Comparison of ENCODE assay signal across 13 mouse cellular contexts in the genomic region with DNA sequence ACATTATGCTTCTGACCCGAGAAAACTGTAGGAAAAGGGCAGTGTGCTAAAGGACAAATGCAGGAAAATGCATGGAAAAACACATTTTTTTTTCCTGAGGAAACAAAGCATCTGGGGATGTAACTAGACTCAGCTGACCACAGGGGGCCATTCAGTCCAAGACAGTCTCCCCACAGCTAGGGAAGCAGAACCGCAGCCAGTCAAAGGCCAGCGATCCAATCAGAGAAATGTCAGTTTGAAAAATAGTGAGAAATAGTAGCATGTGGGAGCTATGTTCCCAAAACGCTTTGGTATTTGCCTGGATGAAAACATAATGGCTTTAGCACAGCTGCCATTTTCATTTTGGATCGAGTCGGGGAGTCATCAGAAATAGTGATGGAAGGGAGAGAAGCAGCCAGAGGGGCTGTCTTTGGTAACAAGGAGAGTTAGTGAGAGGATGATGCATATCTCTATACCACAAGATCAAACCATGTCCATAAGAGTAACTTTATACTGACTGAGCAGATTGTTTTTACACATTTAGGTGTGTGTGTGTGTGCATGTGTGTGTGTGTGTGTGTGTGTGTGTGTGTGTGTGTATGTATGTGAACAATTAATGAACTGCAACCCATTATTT.
DNase-seq lines count a peak whose midpoint lies in the region; ATAC-seq and TF ChIP-seq lines count a peak whose summit lies in the region.
"Had no signal": no experiment of that assay in that cellular context is flagged by ENCODE, and none has a peak within 500 bp of the region (broad histone marks: within the 10 kb centered on the region; RNA-seq: fewer than 3 reads in every experiment).

No protein-coding gene starts in this region.

- peak; percentile 84 for ATAC-seq in hindbrain, embryonic 13.5 days (ENCODE audit: low FRiP score)
- peak; percentile 58; the same call in 1 of the 2 replicates for ATAC-seq in midbrain, embryonic 15.5 days (replicated peaks)
- ATAC-seq in kidney, embryonic 15.5 days (replicated peaks; ENCODE audit: low FRiP score): no peak
- ATAC-seq in activated CD4-positive, CD25-positive, alpha-beta regulatory T cell, adult 4 months: no peak
- ATAC-seq: intestine, embryonic 16.5 days had no signal

- peak; percentile 1 for DNase-seq in 3T3-L1 (ENCODE audit: low read depth, low spot score)
- DNase-seq in Muller cell, postnatal 12 days (ENCODE audit: inconsistent ontology term): peak; percentile 24
- DNase-seq in kidney, adult 2 months: no peak
- no peak for DNase-seq in kidney, postnatal 36 days
- DNase-seq: adrenal gland, postnatal 10 days; lung, postnatal 10 days had no signal

- no peak for TF ChIP-seq POLR2A in kidney, adult 2 months (IDR thresholded peaks at IDR 0.05; ENCODE audit: low read depth, low read length)

- no peak for TF ChIP-seq CTCF in kidney, adult 2 months (conservative IDR thresholded peaks at IDR 0.05; ENCODE audit: insufficient read depth, insufficient read length, low read depth, low read length)

- no peak overlapping the region for H3K4me3 ChIP-seq in hindbrain, embryonic 13.5 days
- H3K4me3 ChIP-seq in midbrain, embryonic 15.5 days: no peak overlapping the region
- H3K4me3 ChIP-seq in kidney, embryonic 15.5 days (replicated peaks): no peak overlapping the region
- H3K4me3 ChIP-seq in kidney, adult 2 months (ENCODE audit: insufficient read depth, low read depth, low read length): no peak overlapping the region
- H3K4me3 ChIP-seq: myocyte had no signal

- 17% methylated on average over 6 of the region's 6 CpGs for WGBS in hindbrain, embryonic 13.5 days
- 20% methylated on average over 6 of the region's 6 CpGs for WGBS in midbrain, embryonic 15.5 days
- WGBS in kidney, embryonic 15.5 days: 66% methylated on average over 6 of the region's 6 CpGs
- WGBS in kidney, adult 2 months: 61% methylated on average over 6 of the region's 6 CpGs

- H3K27me3 ChIP-seq in hindbrain, embryonic 13.5 days: no peaks in the 10 kb centered on the region
- no peaks in the 10 kb centered on the region for H3K27me3 ChIP-seq in midbrain, embryonic 15.5 days (replicated peaks)
- no peaks in the 10 kb centered on the region for H3K27me3 ChIP-seq in kidney, embryonic 15.5 days
- no peaks in the 10 kb centered on the region for H3K27me3 ChIP-seq in kidney, adult 2 months (replicated peaks; ENCODE audit: control insufficient read depth, insufficient read depth, low read length)

- H3K4me1 ChIP-seq in hindbrain, embryonic 13.5 days (replicated peaks): peaks cover 5% of the 10 kb centered on the region
- H3K4me1 ChIP-seq in midbrain, embryonic 15.5 days: peaks cover 4% of the 10 kb centered on the region
- H3K4me1 ChIP-seq in kidney, embryonic 15.5 days: no peaks in the 10 kb centered on the region
- H3K4me1 ChIP-seq in kidney, adult 2 months (ENCODE audit: control insufficient read depth, insufficient read depth, low read length): no peaks in the 10 kb centered on the region

- H3K9ac ChIP-seq in hindbrain, embryonic 13.5 days: no peak overlapping the region
- no peak overlapping the region for H3K9ac ChIP-seq in midbrain, embryonic 15.5 days
- H3K9ac ChIP-seq in kidney, embryonic 15.5 days: no peak overlapping the region

- H3K27ac ChIP-seq in hindbrain, embryonic 13.5 days: peak overlapping the region; percentile 58
- H3K27ac ChIP-seq in midbrain, embryonic 15.5 days: peak overlapping the region; percentile 47; the same call in 1 of the 2 replicates
- H3K27ac ChIP-seq in kidney, embryonic 15.5 days: no peak overlapping the region
- no peak overlapping the region for H3K27ac ChIP-seq in kidney, adult 2 months (ENCODE audit: insufficient read depth, low read depth, low read length)

- H3K4me2 ChIP-seq in hindbrain, embryonic 13.5 days: peak overlapping the region; percentile 26
- H3K4me2 ChIP-seq in midbrain, embryonic 15.5 days: peak overlapping the region; percentile 25
- no peak overlapping the region for H3K4me2 ChIP-seq in kidney, embryonic 15.5 days
- H3K4me2 ChIP-seq: liver, embryonic 11.5 days had no signal

- H3K36me3 ChIP-seq in hindbrain, embryonic 13.5 days: no peaks in the 10 kb centered on the region
- no peaks in the 10 kb centered on the region for H3K36me3 ChIP-seq in midbrain, embryonic 15.5 days (replicated peaks)
- H3K36me3 ChIP-seq in kidney, embryonic 15.5 days: no peaks in the 10 kb centered on the region
- no peaks in the 10 kb centered on the region for H3K36me3 ChIP-seq in kidney, adult 2 months (ENCODE audit: control insufficient read depth, insufficient read depth, low read length)

- no peaks in the 10 kb centered on the region for H3K9me3 ChIP-seq in hindbrain, embryonic 13.5 days
- no peaks in the 10 kb centered on the region for H3K9me3 ChIP-seq in midbrain, embryonic 15.5 days
- no peaks in the 10 kb centered on the region for H3K9me3 ChIP-seq in kidney, embryonic 15.5 days (replicated peaks)

Comparison
In these comparisons a context has a peak if more than half of its experiments do, and no peak if none do; other contexts are left out.
1. DNase-seq: peak in 3T3-L1 (single experiment) and Muller cell, postnatal 12 days (single experiment); none in kidney, adult 2 months (single experiment) and kidney, postnatal 36 days (0 of 2).
2. ATAC-seq: peak in hindbrain, embryonic 13.5 days (single experiment) and midbrain, embryonic 15.5 days (single experiment); none in kidney, embryonic 15.5 days (single experiment) and activated CD4-positive, CD25-positive, alpha-beta regulatory T cell, adult 4 months (single experiment).
3. H3K27ac ChIP-seq: peak in hindbrain, embryonic 13.5 days (single experiment) and midbrain, embryonic 15.5 days (single experiment); none in kidney, embryonic 15.5 days (single experiment) and kidney, adult 2 months (single experiment).